Mouse (Mus musculus) stomach, postnatal 0 days (tissue): ENCODE data around the gene Ambra1. TPM values are rescaled to one million over a fixed set of nuclear protein-coding genes. Genes with fewer than 3 reads are reported as not detected.

Experiments used
- ATAC-seq: fragments of 200-750 bp; cut with Nextera tagmentation; 2 replicates; pipeline ENCODE4 v1.8.0; 2017; ENCODE audit not compliant: low FRiP score, low TSS enrichment
- DNase-seq: peaks from one replicate; pipeline ENCODE4 v3.0.0-alpha.2; 2016; ENCODE audit warnings: low spot score
- H3K27ac ChIP-seq: fragments of 300-500 bp; sonication (generic); replicated peaks from 2 replicates; pipeline ENCODE4 v1.5.1; 2014; ENCODE audit warnings: mild to moderate bottlenecking, control low read depth
- H3K27me3 ChIP-seq: fragments of 300-500 bp; sonication (generic); 2 replicates; pipeline ENCODE4 v1.6.1; 2014; ENCODE audit warnings: low read length; ENCODE audit not compliant: control insufficient read depth, insufficient read depth
- H3K36me3 ChIP-seq: fragments of 300-500 bp; sonication (generic); 2 replicates; pipeline ENCODE4 v1.6.1; 2014; ENCODE audit warnings: low read length, mixed read lengths; ENCODE audit not compliant: control insufficient read depth, insufficient read depth
- H3K4me1 ChIP-seq: fragments of 300-500 bp; sonication (generic); replicated peaks from 2 replicates; pipeline ENCODE4 v1.6.1; 2014; ENCODE audit warnings: antibody characterized with exemption; ENCODE audit not compliant: control insufficient read depth, insufficient read depth
- H3K4me2 ChIP-seq: fragments of 300-500 bp; sonication (generic); replicated peaks from 2 replicates; pipeline ENCODE4 v1.6.1; 2014; ENCODE audit warnings: low read depth, mild to moderate bottlenecking, control low read depth, moderate library complexity
- H3K4me3 ChIP-seq: fragments of 300-500 bp; sonication (generic); 2 replicates; pipeline ENCODE4 v1.5.1; 2014; ENCODE audit warnings: low read depth, low read length, control low read depth
- H3K9ac ChIP-seq: fragments of 300-500 bp; sonication (generic); 2 replicates; pipeline ENCODE4 v1.6.1; 2014; ENCODE audit warnings: mild to moderate bottlenecking, low read length, control low read depth, mixed read lengths
- H3K9me3 ChIP-seq: fragments of 300-500 bp; sonication (generic); 2 replicates; pipeline ENCODE4 v1.6.1; 2016; ENCODE audit warnings: low read length; ENCODE audit not compliant: control insufficient read depth
- CTCF ChIP-seq: IDR thresholded peaks from 2 replicates; pipeline ENCODE4 v1.5.1; 2016; ENCODE audit warnings: antibody characterized with exemption, low read depth, mild to moderate bottlenecking, moderate library complexity
- EP300 ChIP-seq: optimal IDR thresholded peaks from 2 replicates; pipeline ENCODE3; 2016; ENCODE audit warnings: antibody characterized with exemption
- WGBS: fragments of 180-500 bp; shearing (Covaris S2); extraction: QIAGEN DNeasy Blood & Tissue Kit; methylation state at CpG from one replicate; pipeline ENCODE4 v1.1.7; 2014; 5-methylcytosine and 5-hydroxymethylcytosine counted together
- polyA plus RNA-seq: library from polyadenylated mRNA; unstranded; fragments of >200 nt; fragmentation: Nextera tagmentation; extraction: Ambion mirVana; gene quantifications from 2 replicates; pipeline ENCODE4 v1.2.1, GENCODE M21; 2015

The Ambra1 gene
- polyA plus RNA-seq, 1 experiment from 2014 or later = 5.7 TPM

DNA sequence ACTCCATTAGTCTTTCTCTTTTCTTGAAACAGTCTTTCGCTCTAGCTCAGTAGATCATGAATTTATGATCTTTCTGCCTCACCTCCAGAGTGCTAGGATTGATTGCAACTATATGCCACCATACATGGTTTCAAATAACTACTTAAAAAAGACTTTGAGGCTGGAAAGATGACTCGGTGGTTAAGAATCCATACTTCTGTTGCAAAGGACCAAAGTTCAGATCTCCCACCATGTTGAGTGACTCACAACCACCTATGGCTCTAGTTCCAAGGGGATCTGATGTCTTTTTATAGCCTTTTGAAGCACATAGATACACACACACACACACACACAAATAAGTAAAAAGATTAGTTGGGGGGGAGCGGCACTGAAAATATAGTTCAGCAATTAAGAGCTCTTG is 165.5 kb downstream of the Ambra1 start:
- no peak overlapping the region for H3K9ac ChIP-seq
- DNase-seq (no peak), ATAC-seq (no peak)
- no peaks in the 10 kb centered on the region for H3K4me1 ChIP-seq
- no peak overlapping the region for H3K4me3 ChIP-seq
- 88% methylated on average over 3 of the region's 3 CpGs for WGBS
- H3K27ac ChIP-seq = no peak overlapping the region
- peaks cover 3% of the 10 kb centered on the region; the same call in 1 of the 2 replicates for H3K36me3 ChIP-seq
- H3K4me2 ChIP-seq = no peak overlapping the region
- TF ChIP-seq EP300 (no peak), CTCF (no peak)
- H3K27me3 ChIP-seq = no peaks in the 10 kb centered on the region
- H3K9me3 ChIP-seq = no peaks in the 10 kb centered on the region

DNA sequence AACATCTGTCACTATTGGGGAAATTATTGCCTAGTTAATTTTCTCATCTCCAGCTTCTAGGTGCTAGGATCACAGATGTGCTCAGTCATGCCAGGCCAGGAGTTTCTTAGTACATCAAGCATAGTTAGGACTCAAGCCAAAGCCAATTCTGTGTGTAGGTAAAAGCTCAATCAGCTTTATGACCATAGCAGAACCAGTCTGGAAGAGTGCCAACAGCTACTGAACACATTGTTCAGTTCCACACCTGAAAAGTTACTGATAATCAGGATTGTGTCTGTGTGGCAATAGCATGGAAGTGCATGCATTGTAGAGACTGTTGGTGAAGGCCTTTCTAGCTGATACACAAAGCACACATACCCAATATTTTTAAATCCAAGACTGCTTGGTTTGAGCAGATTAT is 168.0 kb downstream of the Ambra1 start:
- ATAC-seq (peak; percentile 78), DNase-seq (peak; percentile 45)
- Histone ChIP-seq H3K4me2 (no peak overlapping the region), H3K4me1 (no peaks in the 10 kb centered on the region), H3K9me3 (no peaks in the 10 kb centered on the region), H3K4me3 (no peak overlapping the region), H3K27ac (no peak overlapping the region), H3K27me3 (no peaks in the 10 kb centered on the region), H3K9ac (no peak overlapping the region), H3K36me3 (peaks cover 5% of the 10 kb centered on the region; the same call in 1 of the 2 replicates)
- TF ChIP-seq EP300 = no peak
- no peak for TF ChIP-seq CTCF

DNA sequence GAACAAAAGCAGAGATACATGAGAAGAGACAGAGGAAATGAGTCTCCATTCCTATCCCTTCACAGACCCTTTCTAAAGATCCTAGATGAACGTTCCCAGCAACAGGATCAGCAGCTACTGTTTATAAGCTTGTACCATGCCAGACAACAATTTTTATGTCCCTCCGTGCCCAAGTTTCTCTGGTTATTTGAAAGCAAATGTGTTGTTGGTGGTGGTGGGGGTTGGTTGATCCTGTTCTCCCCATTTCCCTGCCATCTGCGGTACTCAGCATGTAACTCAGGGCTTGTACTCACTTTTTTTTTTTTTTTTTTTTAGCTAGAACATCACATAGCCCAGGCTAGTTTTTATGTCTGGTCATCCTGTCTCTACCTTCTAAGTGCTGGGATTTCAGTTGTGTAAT is 169.2 kb downstream of the Ambra1 start:
- peaks cover 2% of the 10 kb centered on the region; the same call in 1 of the 2 replicates for H3K36me3 ChIP-seq
- no peak overlapping the region for H3K27ac ChIP-seq
- DNase-seq = no peak
- TF ChIP-seq CTCF (no peak), EP300 (no peak)
- no peak overlapping the region for H3K4me3 ChIP-seq
- no peaks in the 10 kb centered on the region for H3K9me3 ChIP-seq
- H3K27me3 ChIP-seq = no peaks in the 10 kb centered on the region
- 92% methylated on average over 3 of the region's 3 CpGs for WGBS
- ATAC-seq = no peak
- H3K9ac ChIP-seq = no peak overlapping the region
- no peaks in the 10 kb centered on the region for H3K4me1 ChIP-seq
- no peak overlapping the region for H3K4me2 ChIP-seq

DNA sequence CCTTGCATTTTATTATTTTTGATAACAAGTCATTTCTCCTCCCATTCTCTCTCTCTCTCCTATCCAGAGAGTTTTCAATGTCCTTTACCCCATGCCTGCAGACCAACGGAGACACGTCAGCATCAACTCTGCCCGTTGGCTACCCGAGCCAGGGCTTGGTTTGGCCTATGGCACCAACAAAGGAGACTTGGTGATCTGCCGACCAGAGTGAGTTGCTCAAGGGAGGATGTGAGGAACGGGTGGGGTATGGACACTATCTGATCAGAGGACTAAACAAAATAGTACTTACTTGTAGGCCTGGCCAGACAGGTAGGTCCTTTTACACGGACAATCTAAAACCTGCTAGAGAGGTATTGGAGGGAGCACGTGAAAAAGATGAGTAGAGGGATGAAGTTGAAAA is 170.5 kb downstream of the Ambra1 start:
- H3K27ac ChIP-seq = no peak overlapping the region
- no peak overlapping the region for H3K4me2 ChIP-seq
- whole genome bisulfite sequencing = 86% methylated on average over 8 of the region's 8 CpGs
- H3K36me3 ChIP-seq = peaks cover 2% of the 10 kb centered on the region; the same call in 1 of the 2 replicates
- no peak overlapping the region for H3K4me3 ChIP-seq
- TF ChIP-seq EP300 (no peak), CTCF (no peak)
- no peaks in the 10 kb centered on the region for H3K27me3 ChIP-seq
- DNase-seq (no peak), ATAC-seq (no peak)
- no peaks in the 10 kb centered on the region; the same call in 1 of the 2 replicates for H3K4me1 ChIP-seq
- no peaks in the 10 kb centered on the region for H3K9me3 ChIP-seq
- no peak overlapping the region for H3K9ac ChIP-seq

DNA sequence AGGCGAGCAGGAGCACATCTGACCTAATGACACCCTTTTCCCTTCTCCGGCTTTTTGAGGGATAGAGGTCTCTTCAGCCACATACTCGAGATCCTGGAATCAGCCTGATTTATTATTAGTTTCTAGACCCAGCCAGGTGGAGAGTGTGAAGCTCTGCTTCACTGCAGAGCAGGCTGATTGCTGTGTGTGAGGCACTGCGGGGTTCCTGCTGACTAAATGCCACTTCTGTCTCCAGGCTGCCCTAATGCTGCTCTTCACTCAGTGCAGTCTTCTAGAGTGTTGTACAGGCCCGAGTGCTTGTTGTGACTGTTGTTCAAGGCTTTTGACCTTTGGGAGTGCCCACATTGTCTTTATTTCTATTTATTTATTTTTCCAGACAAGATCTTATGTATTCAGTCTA is 172.4 kb downstream of the Ambra1 start:
- Histone ChIP-seq H3K4me3 (no peak overlapping the region), H3K27me3 (no peaks in the 10 kb centered on the region), H3K9me3 (no peaks in the 10 kb centered on the region), H3K4me1 (no peaks in the 10 kb centered on the region; the same call in 1 of the 2 replicates), H3K27ac (no peak overlapping the region), H3K36me3 (peaks cover 2% of the 10 kb centered on the region; the same call in 1 of the 2 replicates), H3K4me2 (no peak overlapping the region), H3K9ac (no peak overlapping the region)
- no peak for TF ChIP-seq CTCF
- TF ChIP-seq EP300 = no peak
- no peak for DNase-seq
- WGBS = 72% methylated on average over 5 of the region's 5 CpGs
- no peak for ATAC-seq

DNA sequence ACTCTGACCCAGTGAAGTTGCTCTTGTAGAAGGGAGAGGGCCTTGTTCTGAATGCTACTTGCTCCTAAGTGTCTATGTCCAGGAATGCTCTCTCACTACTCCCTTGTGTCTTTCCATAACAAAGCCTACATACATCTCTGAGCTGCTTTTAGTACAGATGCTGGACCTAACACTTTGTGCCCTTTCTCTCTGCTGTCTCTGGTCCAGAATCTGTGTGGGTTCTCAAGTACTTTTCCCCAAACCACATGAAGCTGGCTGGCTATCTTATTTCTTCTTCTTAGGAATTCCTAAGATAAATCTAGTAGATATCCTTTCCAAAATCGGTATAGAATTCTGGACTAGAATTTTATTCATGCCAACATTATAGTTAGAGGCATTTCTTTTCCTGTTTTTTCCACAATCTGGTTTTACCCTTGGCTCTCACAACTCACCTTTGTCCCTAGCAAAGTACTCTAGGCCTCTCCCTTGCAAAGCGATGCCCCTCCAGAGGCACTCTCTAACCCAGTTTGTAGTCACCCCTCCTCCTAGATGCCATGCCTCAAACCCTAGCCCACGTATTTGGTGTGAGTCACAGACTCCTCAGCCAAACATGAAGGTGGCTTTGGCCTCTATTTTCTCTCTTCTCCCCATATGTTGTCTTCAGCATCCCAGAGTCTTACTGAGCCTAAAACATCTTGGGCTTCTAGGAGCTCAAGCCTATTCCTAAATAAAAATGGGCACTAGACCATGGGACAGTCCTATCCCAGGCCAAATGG is 173.4 kb downstream of the Ambra1 start:
- 88% methylated on average over 3 of the region's 3 CpGs for whole genome bisulfite sequencing
- ATAC-seq = no peak
- TF ChIP-seq EP300 (no peak), CTCF (no peak)
- no peaks in the 10 kb centered on the region for H3K9me3 ChIP-seq
- no peak overlapping the region for H3K4me3 ChIP-seq
- peaks cover 2% of the 10 kb centered on the region; the same call in 1 of the 2 replicates for H3K36me3 ChIP-seq
- no peak overlapping the region for H3K4me2 ChIP-seq
- no peaks in the 10 kb centered on the region; the same call in 1 of the 2 replicates for H3K4me1 ChIP-seq
- H3K27me3 ChIP-seq = no peaks in the 10 kb centered on the region
- no peak for DNase-seq
- no peak overlapping the region for H3K27ac ChIP-seq
- no peak overlapping the region for H3K9ac ChIP-seq
